Mouse (Mus musculus): ENCODE results near the gene Adamts18.
A peak's percentile ranks its signal among the peaks of the same experiment; 100 is the strongest.

The Adamts18 gene

DNA sequence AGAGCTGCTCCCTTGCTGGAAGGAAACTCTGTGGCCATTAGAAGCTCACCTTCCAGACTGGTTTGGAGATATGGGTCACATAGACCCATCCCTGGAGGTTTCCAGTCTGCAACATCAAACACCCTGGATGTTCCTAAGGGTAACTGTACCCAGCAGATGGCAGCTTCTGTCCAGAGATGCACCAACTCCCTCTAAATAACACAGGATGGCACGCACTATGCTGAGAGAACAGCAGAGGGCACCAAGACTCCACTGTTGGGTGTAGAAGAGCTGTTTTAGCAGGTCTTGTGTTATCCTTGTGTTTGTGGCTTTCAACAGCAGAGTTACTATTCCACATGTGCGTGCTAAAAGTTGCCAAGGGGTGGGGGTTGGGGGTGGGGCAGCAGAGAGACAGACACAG lies 184.0 kb downstream of the Adamts18 start:
- DNase-seq (ENCODE audit: low spot score in 2 of 2): peak; percentile 82 to 90

- DNase-seq (ENCODE audit: low spot score in 2 of 2): no peak
These were observed 188.4 kb downstream of the Adamts18 start for GRCm38 (mm10) chr8:113660128-113660527.

DNA sequence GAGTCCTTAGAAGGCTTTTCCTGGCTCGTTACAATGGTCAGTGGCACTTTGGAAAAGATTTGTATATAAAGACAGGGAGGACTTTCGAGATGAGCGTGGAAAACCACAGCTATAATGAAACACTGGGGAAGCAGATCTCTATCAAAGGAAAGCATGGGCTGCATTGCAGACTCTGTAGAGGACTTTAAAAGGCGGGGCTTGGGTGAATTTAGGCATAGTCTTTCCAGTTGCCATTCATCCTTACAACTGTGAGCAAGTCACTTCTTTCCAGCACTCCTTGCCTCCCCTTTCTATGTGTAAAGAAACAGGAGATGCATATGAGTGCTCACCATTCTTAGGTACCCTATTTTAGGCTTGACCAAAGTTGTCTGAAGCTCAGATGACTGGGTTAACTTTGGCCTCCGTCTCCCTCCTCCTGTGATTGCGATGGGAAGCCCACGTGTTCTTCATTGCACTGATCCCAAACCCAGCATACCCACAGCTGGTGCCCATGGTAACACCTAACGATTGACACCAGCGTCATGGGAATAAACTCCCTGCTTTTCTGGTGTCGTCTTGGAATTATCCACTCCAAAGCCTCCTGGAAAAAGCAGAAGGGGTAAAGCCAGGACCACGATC lies 191.7 kb downstream of the Adamts18 start:
- DNase-seq (ENCODE audit: low spot score in 2 of 2): no peak

DNA sequence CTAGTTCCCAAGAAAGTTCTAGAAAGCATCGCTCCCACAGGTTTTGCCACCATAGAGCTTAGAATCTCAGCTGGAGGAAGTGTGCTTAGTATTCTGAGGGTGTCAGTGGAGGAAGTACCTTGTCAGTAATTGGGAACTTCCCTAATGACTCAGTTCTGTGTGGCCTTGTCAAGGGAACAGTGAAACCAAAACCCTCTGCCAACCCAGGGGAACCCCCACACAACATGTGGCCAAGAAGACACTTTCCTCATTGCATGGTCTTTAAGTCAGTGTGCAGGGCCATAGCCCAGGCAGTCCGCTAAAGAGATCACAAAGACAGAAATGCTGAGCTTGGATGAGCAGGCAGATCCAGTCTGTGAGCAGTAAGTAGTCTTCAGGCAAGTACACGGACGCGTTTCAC lies 192.4 kb downstream of the Adamts18 start:
- no peak for DNase-seq (ENCODE audit: low spot score in 2 of 2)

GRCm38 (mm10) chr8:113653151-113653550 lies 195.4 kb downstream of the Adamts18 start:
- DNase-seq (ENCODE audit: low spot score in 2 of 2): no peak

- DNase-seq (ENCODE audit: low spot score in 2 of 2): no peak
These were observed 196.1 kb downstream of the Adamts18 start for GRCm38 (mm10) chr8:113652450-113652849.
